Mouse (Mus musculus): ENCODE results near the gene 9330182L06Rik.

DNA sequence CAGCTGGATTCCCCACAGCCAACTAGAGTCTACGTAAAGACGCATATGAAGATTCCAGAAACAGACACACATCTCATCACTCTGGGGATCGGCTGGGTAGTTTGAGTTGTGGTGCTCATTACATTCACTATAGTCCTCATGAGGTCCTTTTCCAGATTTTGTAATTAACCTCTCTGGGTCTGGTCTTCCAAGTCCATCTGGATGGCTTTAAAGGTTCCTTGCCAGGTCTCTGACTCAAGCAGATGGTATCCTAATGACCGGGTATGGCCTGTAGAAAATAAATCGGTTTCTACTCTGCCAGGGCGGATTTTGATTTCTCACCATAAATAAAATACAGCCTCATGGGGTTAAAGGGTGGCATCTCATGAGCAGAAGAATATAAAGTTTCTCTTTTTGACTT, 183.0 kb downstream of the 9330182L06Rik start:
- no peak for TF ChIP-seq CTCF (IDR thresholded peaks at IDR 0.05; ENCODE audit: control insufficient read depth, insufficient read depth, insufficient replicate concordance, low read depth, low read length)
- TF ChIP-seq POLR2A (IDR thresholded peaks at IDR 0.05; ENCODE audit: control insufficient read depth, low read depth, low read length) = no peak

All from testis, adult 2 months (tissue).